Mouse (Mus musculus) CD4-positive, CD25-positive, alpha-beta regulatory T cell, adult 9 weeks (primary cell): ENCODE results near the gene Pold1. TPM values are rescaled to one million over a fixed set of nuclear protein-coding genes. Genes with fewer than 3 reads are reported as not detected.

Experiments used
- polyA plus RNA-seq: library from polyadenylated mRNA; unstranded; fragments of 100-300 nt; shearing (Covaris generic); gene quantifications from one replicate; pipeline ENCODE4 v1.2.1, GENCODE M21; 2017

Pold1 gene
- polyA plus RNA-seq: 64.9 TPM

GRCm38 (mm10) chr7:44548497-44549087 is at the start of gene Pold1:
Gene Pold1 (minus strand): TSS chr7:44548849.

GRCm38 (mm10) chr7:44590402-44591347 is 42.0 kb upstream of the Pold1 start, which contains the start of gene Kcnc3:
Gene Kcnc3 (plus strand): TSS chr7:44590664.

GRCm38 (mm10) chr7:44572213-44572701 is 23.6 kb upstream of the Pold1 start, which contains the start of gene Napsa:
Gene Napsa (plus strand): TSS chr7:44572380.

GRCm38 (mm10) chr7:44553826-44554225 is 5.2 kb upstream of the Pold1 start, which contains the start of gene Nr1h2:
Gene Nr1h2 (minus strand): TSS chr7:44553951.

GRCm38 (mm10) chr7:44531946-44532732 is 16.5 kb downstream of the Pold1 start, which contains the start of gene Spib:
Gene Spib (minus strand): TSS chr7:44532071.

GRCm38 (mm10) chr7:44524502-44524901 is 24.1 kb downstream of the Pold1 start, which contains the start of gene Mybpc2:
Gene Mybpc2 (minus strand): TSS chr7:44524656.

GRCm38 (mm10) chr7:44495992-44496770 is 52.5 kb downstream of the Pold1 start, which contains the start of the genes Emc10 and Fam71e1:
Gene Emc10 (minus strand): TSS chr7:44496529.
Gene Fam71e1 (plus strand): TSS chr7:44496581.

Other genes with a start within 250 kb of the Pold1 start
- gene Clec11a, start 241.9 kb downstream of the Pold1 start, polyA plus RNA-seq: 0.21 TPM
- 0.11 TPM for gene Shank1, start 238.6 kb downstream of the Pold1 start, polyA plus RNA-seq
- gene Syt3, start 164.7 kb downstream of the Pold1 start, polyA plus RNA-seq: 0.10 TPM
- 0.38 TPM for gene 1700008O03Rik, start 163.0 kb downstream of the Pold1 start, polyA plus RNA-seq
- not detected for gene Lrrc4b, start 119.8 kb downstream of the Pold1 start, polyA plus RNA-seq
- gene Aspdh, start 83.5 kb downstream of the Pold1 start, polyA plus RNA-seq: not detected
- gene Josd2, start 80.9 kb downstream of the Pold1 start, polyA plus RNA-seq: 120 TPM
- 132 TPM for gene Emc10, start 52.3 kb downstream of the Pold1 start, polyA plus RNA-seq
- 3.8 TPM for gene Fam71e1, start 52.3 kb downstream of the Pold1 start, polyA plus RNA-seq
- not detected for gene Mybpc2, start 24.2 kb downstream of the Pold1 start, polyA plus RNA-seq
- 1.3 TPM for gene Spib, start 16.8 kb downstream of the Pold1 start, polyA plus RNA-seq
- 141 TPM for gene Nr1h2, start 5.1 kb upstream of the Pold1 start, polyA plus RNA-seq
- gene Napsa, start 23.5 kb upstream of the Pold1 start, polyA plus RNA-seq: 1.6 TPM
- not detected for gene Kcnc3, start 41.8 kb upstream of the Pold1 start, polyA plus RNA-seq
- not detected for gene Myh14, start 122.0 kb upstream of the Pold1 start, polyA plus RNA-seq
- gene Izumo2, start 159.9 kb upstream of the Pold1 start, polyA plus RNA-seq: not detected
- 112 TPM for gene Vrk3, start 199.6 kb upstream of the Pold1 start, polyA plus RNA-seq
- gene Zfp473, start 202.2 kb upstream of the Pold1 start, polyA plus RNA-seq: 0.57 TPM